Mouse (Mus musculus): ENCODE data around the gene Atxn2l.

Gene Atxn2l

GRCm38 (mm10) chr7:126463004-126463403, 40.2 kb downstream of the Atxn2l start, which contains the start of gene Atp2a1:
Gene Atp2a1, minus strand, starts transcription at chr7:126463108.
- no peak for DNase-seq (ENCODE audit: low spot score in 2 of 2)

GRCm38 (mm10) chr7:126461626-126462025, 41.6 kb downstream of the Atxn2l start:
- DNase-seq (ENCODE audit: low spot score in 2 of 2) = no peak

- no peak for DNase-seq (ENCODE audit: low spot score in 2 of 2)
Observed at GRCm38 (mm10) chr7:126460623-126461399, 42.4 kb downstream of the Atxn2l start.

- no peak for DNase-seq (ENCODE audit: low spot score in 2 of 2)
Observed at GRCm38 (mm10) chr7:126458844-126459618, 44.2 kb downstream of the Atxn2l start.

- DNase-seq (ENCODE audit: low spot score in 2 of 2) = no peak
Observed at GRCm38 (mm10) chr7:126458225-126458624, 45.0 kb downstream of the Atxn2l start.

- DNase-seq (ENCODE audit: low spot score in 2 of 2) = no peak
Observed at GRCm38 (mm10) chr7:126456382-126457266, 46.6 kb downstream of the Atxn2l start.

- no peak for DNase-seq (ENCODE audit: low spot score in 2 of 2)
Observed at GRCm38 (mm10) chr7:126455242-126455641, 48.0 kb downstream of the Atxn2l start.

GRCm38 (mm10) chr7:126453861-126454260, 49.4 kb downstream of the Atxn2l start:
- no peak for DNase-seq (ENCODE audit: low spot score in 2 of 2)

- no peak for DNase-seq (ENCODE audit: low spot score in 2 of 2)
Observed at GRCm38 (mm10) chr7:126452244-126452643, 51.0 kb downstream of the Atxn2l start.

- no peak for DNase-seq (ENCODE audit: low spot score in 2 of 2)
Observed at GRCm38 (mm10) chr7:126450641-126451040, 52.6 kb downstream of the Atxn2l start.

GRCm38 (mm10) chr7:126449991-126450390, 53.2 kb downstream of the Atxn2l start:
- no peak for DNase-seq (ENCODE audit: low spot score in 2 of 2)

GRCm38 (mm10) chr7:126448481-126448880, 54.8 kb downstream of the Atxn2l start:
- no peak for DNase-seq (ENCODE audit: low spot score in 2 of 2)

- DNase-seq (ENCODE audit: low spot score in 2 of 2) = no peak
Observed at GRCm38 (mm10) chr7:126446217-126446616, 57.0 kb downstream of the Atxn2l start.

GRCm38 (mm10) chr7:126445104-126445815, 58.0 kb downstream of the Atxn2l start:
- DNase-seq (ENCODE audit: low spot score in 2 of 2) = no peak

- no peak for DNase-seq (ENCODE audit: low spot score in 2 of 2)
Observed at GRCm38 (mm10) chr7:126444536-126444935, 58.7 kb downstream of the Atxn2l start.

GRCm38 (mm10) chr7:126443997-126444396, 59.2 kb downstream of the Atxn2l start:
- DNase-seq (ENCODE audit: low spot score in 2 of 2) = no peak

All from urinary bladder, adult 18-20 months (tissue).